Mouse (Mus musculus): Measurements from ENCODE around the gene Map4k3.
"Not testable (repeated sequence)": the region's sequence is repeated elsewhere in the genome, so short reads cannot be mapped to it uniquely, and the experiment has no call there.

The Map4k3 gene

DNA sequence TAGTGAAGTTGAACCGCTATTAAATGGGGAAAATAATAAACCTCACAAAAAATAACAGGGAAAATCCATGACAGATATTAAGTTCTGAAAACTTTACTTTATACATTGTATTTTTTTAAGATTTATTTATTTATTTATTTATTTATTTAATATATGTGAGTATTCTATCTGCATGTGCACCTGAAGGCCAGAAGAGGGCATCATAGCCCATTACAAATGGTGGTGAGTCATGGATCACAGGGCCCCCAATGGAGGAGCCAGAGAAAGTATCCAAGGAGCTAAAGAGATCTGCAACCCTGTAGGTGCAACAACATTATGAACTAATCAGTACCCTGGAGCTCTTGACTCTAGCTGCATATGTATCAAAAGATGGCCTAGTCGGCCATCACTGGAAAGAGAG is 158.6 kb downstream of the Map4k3 start:
- intact Hi-C loops (cut with DNase I), result not testable (repeated sequence)

DNA sequence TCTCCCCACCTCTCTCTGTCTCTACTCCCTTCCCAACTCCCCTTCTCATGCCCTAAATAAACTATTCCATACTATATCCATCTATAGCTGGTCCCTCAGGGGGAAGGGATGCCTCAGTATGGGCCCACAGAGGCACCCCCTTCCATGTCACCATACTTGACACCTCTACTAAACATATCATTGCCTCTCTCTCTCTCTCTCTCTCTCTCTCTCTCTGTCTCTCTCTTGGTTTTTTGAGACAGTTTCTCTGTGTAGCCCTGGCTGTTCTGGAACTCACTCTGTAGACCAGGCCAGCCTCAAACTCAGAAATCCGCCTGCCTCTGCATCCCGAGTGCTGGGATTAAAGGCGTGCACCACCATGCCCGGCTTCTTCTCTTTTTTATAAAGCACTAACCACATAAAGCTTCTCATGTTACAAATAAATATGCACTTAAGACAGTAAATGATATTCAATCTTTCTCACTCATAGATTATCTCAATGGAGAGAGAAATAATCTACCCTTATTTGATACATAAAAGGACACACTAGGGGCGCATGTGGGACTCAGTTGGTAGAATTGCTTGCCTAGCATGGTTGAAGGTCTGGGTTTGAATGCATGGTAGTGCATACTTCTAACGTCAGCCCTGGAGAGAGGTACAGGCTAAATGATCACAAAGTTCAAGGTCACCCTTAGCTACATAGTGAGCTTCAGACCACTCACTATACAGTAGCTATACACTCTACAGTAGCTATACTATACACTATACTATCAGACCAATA is 159.3 kb downstream of the Map4k3 start:
- intact Hi-C loops (cut with DNase I), result no loop called here

DNA sequence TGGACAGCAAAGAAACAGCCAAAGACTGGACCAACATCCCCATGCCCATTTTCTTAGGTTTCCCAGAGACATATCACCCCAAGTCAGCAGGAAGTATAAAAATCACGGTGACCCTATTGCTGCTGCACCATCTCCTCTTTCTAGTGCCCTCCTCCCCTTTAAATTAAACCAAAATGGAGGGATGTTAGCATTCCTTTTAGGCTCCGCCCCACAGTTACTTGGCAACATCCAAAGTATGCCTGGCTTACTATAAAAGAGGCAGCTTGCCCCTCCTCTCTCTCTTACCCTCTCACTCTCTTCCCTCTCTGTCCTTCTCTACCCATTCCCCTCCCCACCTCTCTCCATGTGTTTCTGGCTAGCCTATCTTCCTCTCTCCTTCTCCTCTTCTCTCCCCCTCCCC is 159.8 kb downstream of the Map4k3 start:
- intact Hi-C loops (cut with DNase I), result no loop called here

DNA sequence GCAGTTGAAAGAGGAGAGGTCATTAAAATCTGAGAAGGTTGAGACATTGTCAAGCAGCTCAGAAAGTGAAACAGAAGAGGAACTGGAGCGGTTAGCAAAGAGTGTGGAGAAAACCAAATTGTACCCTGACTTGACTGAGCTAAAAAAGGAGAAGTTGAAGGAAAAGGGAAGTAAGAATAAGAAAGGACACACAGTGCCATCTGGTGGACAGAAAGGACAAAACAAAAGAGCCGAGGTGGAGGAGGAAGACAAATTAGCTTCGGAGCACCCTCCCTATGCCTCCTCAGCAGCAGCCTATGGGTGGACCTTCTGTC is 163.7 kb downstream of the Map4k3 start:
- intact Hi-C loops (cut with DNase I), result loop anchor here (5.0 kb wide), 1 partner anchor 282 kb away; no protein-coding TSS in a partner anchor

DNA sequence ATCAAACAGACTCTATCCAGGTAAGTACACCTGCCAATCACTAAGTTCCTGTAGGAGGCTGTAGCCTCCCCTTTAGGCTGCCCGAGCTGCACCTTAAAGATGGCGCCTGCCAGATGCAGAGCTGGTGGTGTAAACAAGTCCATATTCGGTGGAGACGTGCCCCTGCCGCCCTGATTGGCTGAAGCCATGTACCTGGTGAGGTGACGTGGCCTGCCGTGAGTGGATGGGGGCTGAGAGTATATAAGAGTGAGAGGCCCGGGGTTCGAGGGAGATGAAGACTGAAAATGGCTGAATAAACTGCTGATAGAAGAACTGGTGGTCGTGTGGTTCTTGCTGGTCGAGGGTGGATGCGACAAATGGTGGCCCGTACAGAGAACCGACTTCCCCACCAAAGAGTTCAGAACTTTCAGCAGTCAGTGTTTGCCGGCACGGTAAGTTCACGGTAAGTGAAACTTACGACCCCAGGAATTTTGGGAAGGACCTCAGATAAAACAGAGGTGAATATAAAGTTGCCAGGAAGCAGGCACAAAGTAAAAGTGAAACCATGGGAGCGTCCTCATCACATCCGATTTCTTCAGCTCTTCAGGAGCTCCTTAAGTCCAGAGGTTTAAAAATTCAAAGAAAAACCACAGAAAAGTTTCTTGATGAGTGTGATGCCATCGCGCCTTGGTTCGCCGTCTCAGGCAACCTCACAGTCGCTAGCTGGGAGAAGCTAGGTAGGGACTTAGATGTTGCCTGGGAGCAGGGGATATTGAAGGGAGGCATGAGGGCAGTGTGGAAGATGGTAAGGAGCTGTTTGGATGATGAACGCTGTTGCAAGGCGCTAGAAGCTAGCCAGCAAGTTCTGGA is 164.3 kb downstream of the Map4k3 start:
- intact Hi-C loops (cut with DNase I), result loop anchor here (5.0 kb wide), 1 partner anchor 282 kb away; no protein-coding TSS in a partner anchor

DNA sequence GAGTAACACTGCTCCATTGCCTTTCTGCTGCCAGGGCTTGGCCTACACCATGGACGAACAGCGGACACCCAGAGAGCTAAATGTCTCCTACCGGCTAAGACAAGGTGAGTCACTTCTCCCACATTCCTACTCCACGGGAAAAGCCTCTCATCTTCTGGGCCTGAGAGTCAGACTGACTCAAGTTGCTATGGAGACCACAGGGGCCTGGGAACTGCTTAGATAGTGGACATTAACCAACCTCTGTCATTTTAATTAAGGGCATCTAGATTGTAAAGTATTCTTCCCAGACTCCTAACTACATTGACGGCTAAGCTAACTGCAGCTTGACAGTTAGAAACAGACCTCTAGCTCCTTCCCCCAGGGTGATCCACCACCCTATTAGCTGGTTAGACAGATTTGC is 165.5 kb downstream of the Map4k3 start:
- intact Hi-C loops (cut with DNase I), result loop anchor here (5.0 kb wide), 1 partner anchor 280 kb away; no protein-coding TSS in a partner anchor

DNA sequence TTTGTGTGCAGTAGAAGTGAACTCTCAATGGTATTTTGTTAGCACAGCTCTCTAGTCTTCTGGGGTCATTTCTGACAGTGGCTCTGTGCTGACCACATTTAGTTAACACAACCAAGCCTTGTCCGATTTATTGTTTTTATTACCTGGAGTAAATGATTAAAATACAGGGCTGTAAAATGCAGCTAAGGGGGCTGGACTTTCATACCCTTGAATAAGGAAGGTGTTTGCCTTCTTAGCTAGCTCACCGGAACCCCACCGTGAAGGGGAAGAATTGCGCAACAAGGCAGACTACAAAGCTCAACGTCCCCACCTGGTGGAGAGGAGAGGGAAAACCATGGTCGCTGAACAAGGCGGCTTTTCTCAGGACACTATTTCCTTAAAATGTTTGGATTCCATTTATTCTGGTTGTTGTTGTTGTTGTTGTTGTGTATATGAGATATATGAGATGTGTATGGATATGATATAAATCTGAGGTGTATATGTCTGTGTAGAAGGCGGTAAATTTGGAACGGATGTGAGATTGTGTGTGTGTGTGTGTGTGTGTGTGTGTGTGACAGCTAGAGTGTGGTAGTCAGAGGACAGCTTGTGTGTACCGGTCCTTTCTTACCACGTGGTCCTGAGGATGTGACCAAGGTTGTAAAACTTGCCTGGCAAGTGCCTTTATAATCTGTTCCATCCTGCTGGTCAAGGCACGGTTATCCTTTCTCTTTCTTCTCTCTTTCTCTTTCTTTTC is 167.4 kb downstream of the Map4k3 start:
- intact Hi-C loops (cut with DNase I), result loop anchor here (5.0 kb wide), 1 partner anchor 279 kb away; no protein-coding TSS in a partner anchor

DNA sequence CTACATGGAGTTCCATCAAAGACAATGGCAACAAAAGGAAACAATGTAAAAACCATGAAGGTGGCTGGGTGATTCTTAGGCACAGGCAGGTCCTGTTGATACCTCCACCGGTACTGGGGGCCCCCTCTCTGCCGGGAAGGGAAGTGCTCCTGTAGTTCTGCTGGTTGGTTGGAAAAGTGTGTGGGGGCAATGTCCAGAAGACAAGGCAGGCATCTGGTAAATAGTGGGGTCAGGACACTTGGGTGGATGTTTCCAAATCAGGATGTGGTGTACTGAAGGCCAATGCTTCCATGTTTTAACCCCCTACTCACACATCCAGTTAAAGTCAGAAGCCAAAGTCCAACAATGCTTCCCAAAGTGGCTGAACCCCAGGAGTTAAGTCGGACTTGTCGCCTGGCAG is 168.5 kb downstream of the Map4k3 start:
- intact Hi-C loops (cut with DNase I), result loop anchor here (2.0 to 5.0 kb wide), 2 partner anchors 101 to 277 kb away; no protein-coding TSS in a partner anchor

DNA sequence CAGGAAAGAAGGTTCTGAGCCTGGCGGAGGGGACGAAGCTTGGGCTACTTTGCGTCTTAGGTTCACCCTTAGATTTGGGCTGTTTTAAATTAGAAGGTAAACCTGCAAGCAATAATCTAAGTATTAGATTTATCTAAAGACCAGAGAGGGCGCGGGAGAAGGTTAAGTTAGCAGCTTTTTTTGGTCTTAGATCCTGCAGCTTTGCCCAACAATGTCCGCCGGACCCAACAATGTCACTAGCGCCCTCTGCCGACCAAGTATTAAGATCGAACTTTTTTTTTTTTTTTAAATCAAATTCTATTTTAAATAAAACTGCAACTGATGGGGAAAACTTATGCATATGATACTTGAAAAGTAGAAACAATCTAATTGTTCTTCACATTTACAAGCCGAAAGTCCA is 169.2 kb downstream of the Map4k3 start:
- intact Hi-C loops (cut with DNase I), result loop anchor here (2.0 kb wide), 1 partner anchor 100 kb away; no protein-coding TSS in a partner anchor

DNA sequence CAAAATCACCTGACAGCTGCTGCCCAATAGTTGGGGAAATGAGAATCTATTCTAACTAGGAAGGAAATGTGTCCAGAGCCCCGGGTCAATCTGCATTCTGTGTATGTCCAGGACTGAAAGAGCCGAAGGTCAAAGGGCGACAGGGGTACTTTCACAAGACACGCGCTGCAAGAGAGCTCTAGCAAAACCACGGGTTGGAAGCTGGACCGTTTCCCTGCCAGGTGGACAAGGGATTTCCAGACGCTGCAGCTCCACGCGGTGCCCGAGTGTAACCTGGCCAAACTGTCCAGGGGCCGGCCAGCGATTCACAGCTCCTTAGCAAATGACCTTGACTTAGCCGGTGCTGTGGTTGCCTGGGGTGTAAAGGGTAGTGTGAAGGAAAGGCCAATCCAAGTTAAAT is 169.7 kb downstream of the Map4k3 start:
- intact Hi-C loops (cut with DNase I), result loop anchor here (2.0 kb wide), 1 partner anchor 100 kb away; no protein-coding TSS in a partner anchor

DNA sequence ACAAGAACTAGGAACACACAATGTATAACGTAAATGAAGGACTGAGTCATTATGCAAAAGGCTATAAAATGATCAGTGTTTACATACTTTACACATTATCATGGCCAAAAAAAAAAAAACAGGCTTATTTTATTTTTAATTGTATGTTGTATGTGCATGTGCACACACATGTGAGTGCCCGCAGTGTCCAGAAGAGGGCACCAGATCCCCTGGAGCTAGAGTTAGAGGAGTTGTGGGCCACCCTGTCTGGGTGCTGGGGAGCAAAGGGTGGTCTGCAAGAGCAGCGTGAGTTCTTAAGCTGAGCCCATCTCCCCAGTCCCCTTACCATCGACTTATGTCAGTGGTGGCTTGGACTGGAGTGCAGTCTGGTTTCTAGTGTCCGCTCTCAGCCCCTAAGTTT is 170.8 kb downstream of the Map4k3 start:
- intact Hi-C loops (cut with DNase I), result no loop called here

DNA sequence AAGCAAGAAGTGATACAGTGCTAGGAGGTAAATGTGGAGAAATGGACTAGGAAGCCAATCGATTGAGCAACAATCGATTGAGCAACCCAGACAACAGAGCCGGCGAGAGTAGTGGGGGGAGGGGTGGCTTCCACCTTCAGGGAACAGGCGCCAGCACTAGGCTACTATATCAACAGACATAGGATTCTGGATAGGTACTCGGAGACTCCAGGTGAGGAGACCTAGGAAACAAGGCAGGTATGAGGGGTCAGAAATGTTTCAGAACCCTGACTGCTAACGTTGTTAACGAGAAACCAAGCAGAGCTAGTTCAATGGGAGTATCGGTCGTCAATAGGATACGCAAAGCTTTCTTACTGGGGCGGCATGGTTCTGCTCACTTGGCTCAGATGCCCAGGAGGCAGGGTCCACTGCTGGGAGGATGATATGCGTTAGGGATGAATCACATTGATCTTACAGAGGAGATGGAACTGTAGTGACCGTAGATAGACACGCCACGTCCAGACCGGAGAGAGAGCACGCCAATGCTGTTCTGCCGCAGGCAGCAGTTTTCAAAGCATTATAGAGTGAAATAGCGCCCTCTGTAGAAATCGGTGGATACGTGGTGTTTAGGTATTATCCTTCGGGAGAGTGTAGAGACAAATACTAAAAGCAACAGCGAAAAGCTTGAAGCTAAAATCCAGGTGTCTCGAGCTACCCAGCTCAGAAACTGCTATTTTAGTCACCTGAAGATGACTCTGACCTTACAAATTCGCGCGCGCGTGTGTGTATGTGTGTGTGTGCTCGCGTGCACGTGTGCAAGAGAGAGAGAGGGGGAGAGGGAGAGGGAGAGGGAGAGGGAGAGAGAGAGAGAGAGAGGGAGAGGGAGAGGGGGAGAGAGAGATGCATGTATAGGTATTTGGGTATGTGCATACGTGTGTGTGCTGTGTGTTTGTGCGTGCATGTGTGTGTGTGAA is 174.7 kb downstream of the Map4k3 start:
- intact Hi-C loops (cut with DNase I), result loop anchor here (5.0 kb wide), 1 partner anchor 71 kb away; the partner anchor contains the start of gene Sos1

DNA sequence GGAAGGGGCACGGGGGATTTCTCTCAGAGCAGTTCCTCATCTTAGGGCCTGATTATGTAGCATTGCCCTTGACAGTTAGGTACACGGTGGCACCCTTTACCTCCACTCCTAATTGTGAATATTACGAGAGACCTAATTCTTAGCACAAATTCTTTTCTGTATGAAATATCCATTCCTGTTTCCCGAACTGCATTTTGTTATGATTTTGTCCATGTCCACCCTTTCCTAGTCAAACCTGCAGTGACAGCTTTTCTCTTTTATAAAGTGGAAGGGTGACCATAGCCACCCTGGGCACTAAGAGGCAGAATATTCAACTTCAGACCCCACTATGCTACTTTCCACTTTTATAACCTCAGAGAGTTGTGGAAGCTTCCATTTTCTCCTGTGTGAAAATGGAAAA is 175.6 kb downstream of the Map4k3 start:
- intact Hi-C loops (cut with DNase I), result loop anchor here (5.0 kb wide), 1 partner anchor 70 kb away; the partner anchor contains the start of gene Sos1

DNA sequence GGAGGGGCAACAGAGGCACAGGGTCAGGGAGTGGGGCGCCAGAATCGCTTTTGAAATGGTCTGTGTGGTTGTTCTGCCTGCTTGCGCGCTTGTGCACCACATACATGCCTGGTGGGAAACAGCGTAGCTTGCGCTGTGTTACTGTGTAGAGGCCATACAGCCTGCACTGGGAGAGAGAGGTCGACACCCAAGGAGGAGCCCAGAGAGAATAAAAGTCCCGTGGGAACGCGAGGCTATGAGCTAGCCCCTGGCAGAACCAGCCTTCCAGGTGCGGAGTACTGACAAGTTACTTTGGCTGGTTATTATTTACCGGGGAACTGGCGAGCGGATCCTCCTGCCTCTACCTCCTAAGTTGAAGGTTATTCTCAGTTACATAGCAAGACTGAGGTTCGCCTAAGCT is 177.3 kb downstream of the Map4k3 start:
- intact Hi-C loops (cut with DNase I), result loop anchor here (5.0 kb wide), 1 partner anchor 69 kb away; the partner anchor contains the start of gene Sos1

DNA sequence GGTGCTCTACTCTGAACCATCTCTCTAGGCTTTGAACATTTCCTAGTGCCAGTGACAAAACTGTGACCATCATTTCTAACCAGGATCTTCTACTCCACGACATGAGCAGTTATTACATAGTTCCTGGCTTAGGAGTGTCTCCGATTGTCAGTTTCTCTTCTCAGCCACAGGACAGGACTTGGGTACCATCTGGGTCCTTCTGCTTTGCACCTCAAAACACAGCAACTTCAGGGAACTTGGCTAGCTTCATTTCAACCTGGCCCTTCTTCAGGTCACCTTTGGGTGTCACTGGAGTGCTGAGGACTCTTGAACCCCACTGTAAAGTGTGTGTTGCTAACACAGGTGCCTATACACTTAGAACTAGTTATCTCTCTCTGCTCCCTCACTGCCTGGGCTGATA is 181.4 kb downstream of the Map4k3 start:
- intact Hi-C loops (cut with DNase I), result no loop called here

DNA sequence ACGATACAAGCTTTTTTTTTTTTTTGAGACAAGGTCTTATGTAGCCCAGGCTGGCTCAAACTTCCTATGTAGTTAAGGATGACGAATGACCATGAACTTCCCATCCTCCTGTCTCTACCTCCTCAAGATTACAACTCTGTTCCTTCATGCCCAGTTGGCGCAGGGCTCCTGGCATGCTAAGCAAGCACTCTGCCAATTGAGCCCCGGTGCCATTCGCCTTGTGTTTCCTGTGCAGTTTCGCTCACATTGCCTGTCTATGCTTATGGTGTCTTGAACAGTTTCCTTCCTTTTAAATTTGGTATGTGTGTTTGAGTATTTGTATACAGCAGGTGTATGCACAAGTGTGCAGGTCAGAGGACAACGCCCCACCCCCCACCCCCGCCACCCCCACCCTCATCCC is 182.1 kb downstream of the Map4k3 start:
- intact Hi-C loops (cut with DNase I), result no loop called here

DNA sequence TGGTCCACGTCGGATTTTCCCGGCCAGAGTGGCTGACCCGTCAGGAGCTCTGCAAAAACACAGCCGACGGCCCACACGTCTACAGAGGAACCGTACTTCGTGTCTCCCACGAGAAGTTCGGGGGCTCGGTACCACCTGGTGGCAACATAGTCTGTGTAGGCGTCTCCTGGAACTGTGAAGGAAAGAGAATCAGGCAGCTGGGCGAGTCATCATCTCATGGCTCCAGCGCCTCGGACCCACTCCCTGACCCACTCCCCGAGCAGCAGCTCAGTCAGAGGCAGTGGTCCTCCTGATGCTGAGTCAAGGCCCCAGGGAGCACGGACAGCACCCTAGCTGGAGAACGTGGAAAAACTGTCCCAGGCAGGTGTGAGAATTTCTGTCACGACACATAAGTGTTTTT is 184.6 kb downstream of the Map4k3 start:
- intact Hi-C loops (cut with DNase I), result no loop called here

DNA sequence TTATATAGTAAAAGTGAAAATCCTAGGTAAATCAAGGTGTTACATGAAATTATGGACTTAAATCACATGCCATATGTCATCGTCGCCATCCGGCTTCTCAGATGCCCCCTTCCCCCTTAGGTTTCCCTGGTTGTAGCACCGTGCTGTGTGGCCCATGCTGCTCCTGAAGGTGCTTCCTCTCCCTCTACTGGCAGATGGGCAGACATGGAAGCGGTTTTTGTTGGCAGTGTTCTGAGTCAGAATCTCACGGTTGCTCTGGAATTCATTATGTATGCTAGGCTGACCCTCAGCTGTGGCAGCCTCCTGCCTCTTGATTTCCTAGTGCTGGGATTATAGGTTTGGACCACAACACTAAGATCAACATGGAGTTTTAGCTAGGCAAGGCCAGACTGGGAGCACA is 191.1 kb downstream of the Map4k3 start:
- intact Hi-C loops (cut with DNase I), result no loop called here

DNA sequence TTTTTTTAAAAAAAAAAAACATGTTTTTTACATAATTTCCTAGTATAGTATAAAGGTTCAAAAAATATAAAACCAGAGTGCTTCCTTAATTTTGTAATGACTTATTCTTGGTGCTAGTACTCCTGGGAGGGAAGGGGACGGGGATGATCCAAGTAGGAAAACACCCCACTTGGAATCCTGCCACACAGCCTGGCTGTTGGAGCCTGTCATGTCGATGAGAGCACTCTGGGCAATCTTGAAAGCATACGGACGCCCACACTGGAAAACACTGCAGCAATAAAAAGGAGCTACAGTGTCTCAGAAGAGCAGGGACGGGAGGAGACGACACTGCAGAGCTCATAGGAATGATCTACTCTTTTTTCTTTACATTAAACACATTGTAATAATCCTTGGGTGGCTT is 192.7 kb downstream of the Map4k3 start:
- intact Hi-C loops (cut with DNase I), result no loop called here

DNA sequence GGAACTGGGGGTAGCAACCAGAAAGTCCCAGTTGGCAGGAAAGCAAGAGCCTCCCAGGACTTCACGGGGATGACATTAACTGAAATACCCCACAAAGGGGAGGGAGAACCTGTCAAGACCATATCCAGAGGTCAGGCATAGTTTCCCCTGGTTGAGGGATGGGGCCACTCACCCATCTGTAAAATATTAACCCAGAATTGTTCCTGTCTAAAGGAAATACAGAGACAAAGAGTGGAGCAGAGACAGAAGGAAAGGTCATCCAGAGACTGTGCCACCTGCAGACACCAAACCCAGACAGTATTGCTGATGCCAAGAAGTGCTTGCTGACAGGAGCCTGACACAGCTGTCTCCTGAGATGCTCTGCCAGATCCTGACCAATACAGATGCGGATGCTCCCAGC is 196.9 kb downstream of the Map4k3 start:
- intact Hi-C loops (cut with DNase I), result not testable (repeated sequence)

Measured in adrenal gland (tissue).